25 mouse cellular contexts compared by ENCODE assay signal in the genomic region with DNA sequence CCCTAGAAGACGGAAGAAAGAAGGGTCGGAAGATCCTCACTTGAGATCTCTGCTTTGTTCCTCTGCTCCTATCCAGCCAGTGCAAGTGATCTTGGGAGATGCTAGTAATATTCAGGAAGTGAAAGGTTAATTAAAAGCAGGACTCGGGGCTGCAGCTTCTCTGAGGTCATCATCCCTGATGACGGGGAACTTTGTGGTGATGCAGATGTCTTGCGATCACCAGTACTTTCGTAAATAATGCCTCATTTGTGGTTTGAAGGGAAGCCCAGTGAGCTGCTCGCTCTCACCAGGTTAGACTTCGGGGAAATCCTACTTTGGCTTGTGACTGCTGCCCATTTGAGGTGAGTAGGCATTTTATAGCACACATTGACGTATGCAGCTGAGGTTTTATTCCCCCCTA. TPM values are rescaled to one million over a fixed set of nuclear protein-coding genes. Genes with fewer than 3 reads are reported as not detected.
DNase-seq lines count a peak whose midpoint lies in the region; ATAC-seq lines count a peak whose summit lies in the region.
"Had no signal": no experiment of that assay in that cellular context is flagged by ENCODE, and none has a peak within 500 bp of the region (broad histone marks: within the 10 kb centered on the region; RNA-seq: fewer than 3 reads in every experiment).

No protein-coding gene starts in this region.

- H3K4me2 ChIP-seq in midbrain, embryonic 16.5 days (ENCODE audit: low read length) = no peak overlapping the region
- H3K4me2 ChIP-seq: embryonic facial prominence, embryonic 13.5 days; embryonic facial prominence, embryonic 15.5 days; forebrain, embryonic 12.5 days had no signal

- no peak overlapping the region for H3K9ac ChIP-seq in midbrain, embryonic 16.5 days (ENCODE audit: low read depth, low read length)
- H3K9ac ChIP-seq: embryonic facial prominence, embryonic 13.5 days; embryonic facial prominence, embryonic 15.5 days; forebrain, embryonic 12.5 days had no signal

- peak; percentile 61 for ATAC-seq in granulocyte monocyte progenitor cell, adult 5-6 weeks (replicated peaks; ENCODE audit: poor library complexity, severe bottlenecking)
- ATAC-seq in monocyte, adult 5-6 weeks (replicated peaks; ENCODE audit: insufficient number of reproducible peaks, low FRiP score, low TSS enrichment, poor library complexity, severe bottlenecking) = 0 out of 2 replicates have a peak, but pooled peaks have one; percentile 56
- no peak for ATAC-seq in midbrain, embryonic 16.5 days
- ATAC-seq: forebrain, embryonic 14.5 days; forebrain, embryonic 16.5 days had no signal

- H3K27me3 ChIP-seq in midbrain, embryonic 16.5 days (ENCODE audit: control insufficient read depth, insufficient read depth, low read depth, low read length) = no peaks in the 10 kb centered on the region
- H3K27me3 ChIP-seq: embryonic facial prominence, embryonic 13.5 days; embryonic facial prominence, embryonic 15.5 days; forebrain, embryonic 12.5 days had no signal

- WGBS in midbrain, embryonic 16.5 days = 89% methylated on average over 9 of the region's 9 CpGs

- DNase-seq in A20 (ENCODE audit: low read depth, low spot score) (peak; percentile 16), NIH3T3 (ENCODE audit: low read depth) (peak; percentile 59)
- DNase-seq in heart, adult 11 months = no peak
- no peak for DNase-seq in embryo, embryonic 11 days
- DNase-seq in lung, adult 18-20 months = no peak
- DNase-seq: adrenal gland, adult 2 months; adrenal gland, postnatal 10 days; adrenal gland, postnatal 25 days; cerebellum, adult 11 months; cerebellum, adult 18-20 months; cerebellum, adult 8-10 months; cerebellum, adult 9-11 months; cerebellum, postnatal 14 days; cerebellum, postnatal 36 days had no signal

- H3K4me3 ChIP-seq in midbrain, embryonic 16.5 days (ENCODE audit: low read depth, low read length) = no peak overlapping the region
- H3K4me3 ChIP-seq: embryonic facial prominence, embryonic 13.5 days; embryonic facial prominence, embryonic 15.5 days; erythroblast, embryonic 14.5 days; forebrain, embryonic 10.5 days; forebrain, embryonic 12.5 days had no signal

- no peak overlapping the region for H3K27ac ChIP-seq in midbrain, embryonic 16.5 days (ENCODE audit: low read length)
- H3K27ac ChIP-seq: embryonic facial prominence, embryonic 13.5 days; embryonic facial prominence, embryonic 15.5 days; forebrain, embryonic 10.5 days; forebrain, embryonic 12.5 days had no signal

- H3K9me3 ChIP-seq in midbrain, embryonic 16.5 days (replicated peaks; ENCODE audit: control insufficient read depth, low read length, poor library complexity, severe bottlenecking) = no peaks in the 10 kb centered on the region
- H3K9me3 ChIP-seq: embryonic facial prominence, embryonic 13.5 days; embryonic facial prominence, embryonic 15.5 days; forebrain, embryonic 10.5 days; forebrain, embryonic 12.5 days; G1E had no signal

- no peaks in the 10 kb centered on the region for H3K4me1 ChIP-seq in midbrain, embryonic 16.5 days (ENCODE audit: control insufficient read depth, insufficient read depth, low read length)
- H3K4me1 ChIP-seq: embryonic facial prominence, embryonic 15.5 days; forebrain, embryonic 10.5 days; forebrain, embryonic 12.5 days had no signal

- H3K36me3 ChIP-seq in midbrain, embryonic 16.5 days (ENCODE audit: control insufficient read depth, insufficient read depth, low read length) = no peaks in the 10 kb centered on the region
- H3K36me3 ChIP-seq: embryonic facial prominence, embryonic 13.5 days; embryonic facial prominence, embryonic 15.5 days; forebrain, embryonic 10.5 days; forebrain, embryonic 12.5 days; G1E had no signal

RNA-seq across cellular contexts. Expression of gene Prr5l, which starts 26.7 kb away (rescaled TPM):
- total RNA-seq in granulocyte monocyte progenitor cell, adult 5-6 weeks (2014; fragmentation: Nextera tagmentation) = not detected in 2 replicates
- not detected in 2 replicates for total RNA-seq in granulocyte monocyte progenitor cell, adult 5-6 weeks (2017)
- 41.2 to 46.3 TPM (median 41.9 TPM) in 3 replicates for total RNA-seq in monocyte, adult 5-6 weeks (2017)
- polyA plus RNA-seq in midbrain, embryonic 16.5 days (2015; fragmentation: Nextera tagmentation; extraction: Ambion mirVana) = 4.6 and 4.7 TPM in 2 replicates
- polyA plus RNA-seq: G1E had no signal

RNA-seq across cellular contexts. Expression of gene Commd9, which starts 29.9 kb away (rescaled TPM):
- total RNA-seq in granulocyte monocyte progenitor cell, adult 5-6 weeks (2014; fragmentation: Nextera tagmentation) = 13.3 and 30.9 TPM in 2 replicates
- 24.5 and 40.7 TPM in 2 replicates for total RNA-seq in granulocyte monocyte progenitor cell, adult 5-6 weeks (2017)
- total RNA-seq in monocyte, adult 5-6 weeks (2017) = 21.2 to 53.4 TPM (median 31.4 TPM) in 3 replicates
- polyA plus RNA-seq in midbrain, embryonic 16.5 days (2015; fragmentation: Nextera tagmentation; extraction: Ambion mirVana) = 105 and 119 TPM in 2 replicates

Comparison
In these comparisons a context has a peak if more than half of its experiments do, and no peak if none do; other contexts are left out.
1. DNase-seq: peak in A20 (single experiment) and NIH3T3 (single experiment); none in heart, adult 11 months (single experiment), embryo, embryonic 11 days (single experiment) and lung, adult 18-20 months (0 of 2).
2. RNA of gene Prr5l, which starts 26.7 kb away (total RNA-seq): 41.2 to 46.3 TPM in monocyte, adult 5-6 weeks; not detected in granulocyte monocyte progenitor cell, adult 5-6 weeks; every median in the first group is over 10 times any median in the second.